Mouse (Mus musculus): ENCODE data around the gene Exog. TPM values are rescaled to one million over a fixed set of nuclear protein-coding genes. Genes with fewer than 3 reads are reported as not detected.
A peak's percentile ranks its signal among the peaks of the same experiment; 100 is the strongest.

Exog gene
- 1 to 10 TPM; 2.4 to 2.5 TPM for total RNA-seq (2021)

- DNase-seq (ENCODE audit: low spot score) = peak; percentile 93
- intact Hi-C loops (cut with DNase I) = loop anchor here (5.0 kb wide), 1 partner anchor 447 kb away; the partner anchor contains the start of gene Wdr48
Measured at GRCm38 (mm10) chr9:119444738-119445429, at the start of gene Exog. Exog (plus strand) TSS chr9:119444943.

DNA sequence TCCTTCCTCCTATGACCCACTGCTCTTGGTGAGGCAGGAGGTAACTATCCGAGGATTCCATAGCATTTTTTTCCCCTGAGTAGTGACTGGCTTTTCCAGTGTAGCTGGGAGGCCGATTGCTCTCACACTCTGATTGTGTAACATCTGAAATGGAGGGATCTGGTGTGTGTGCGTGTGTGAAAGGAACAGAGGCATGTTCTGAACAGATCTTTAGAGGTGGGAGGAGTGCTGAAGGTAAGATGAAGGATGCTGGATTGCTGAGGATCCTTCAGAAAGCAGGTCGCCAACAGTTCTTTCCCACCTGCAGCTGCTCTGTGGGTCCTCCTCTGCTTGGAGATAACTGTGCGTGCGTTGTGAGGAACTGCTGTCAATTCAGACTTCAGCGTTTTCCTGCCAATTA, 43.4 kb upstream of the Exog start:
- no peak for DNase-seq (ENCODE audit: low spot score)
- intact Hi-C loops (cut with DNase I) = loop anchor here (5.0 kb wide), 1 partner anchor 309 kb away; the partner anchor contains the start of gene Plcd1

DNA sequence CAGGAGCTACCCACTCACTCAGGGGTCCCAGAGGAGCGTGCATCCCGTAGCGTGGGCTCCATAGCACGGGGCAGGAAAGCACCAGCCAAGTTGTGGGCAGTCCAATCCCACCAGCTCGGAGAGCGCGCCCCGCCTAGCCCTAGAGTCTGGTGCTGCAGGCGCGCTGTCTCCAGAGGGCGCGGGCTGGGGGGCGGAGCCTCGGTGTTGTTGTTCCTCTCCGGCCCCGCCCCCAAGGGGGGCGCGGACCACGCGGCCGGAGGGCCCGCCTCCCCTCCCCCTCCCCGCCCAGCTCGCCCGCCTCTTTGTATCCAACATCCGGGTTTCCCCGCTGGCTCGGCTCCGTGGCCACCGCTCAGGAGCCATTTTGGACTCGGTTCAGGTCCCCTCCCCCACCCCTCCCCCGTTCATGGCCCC, 42.9 kb upstream of the Exog start, which contains the start of gene Acvr2b:
TSS of gene Acvr2b (plus strand) at position 318 of the 414 bp plus-strand sequence.
- intact Hi-C loops (cut with DNase I) = loop anchor here (2.0 to 5.0 kb wide), 2 partner anchors 27 to 310 kb away; partner anchors contain the start of gene Plcd1

GRCm38 (mm10) chr9:119402253-119403235, 42.2 kb upstream of the Exog start:
- intact Hi-C loops (cut with DNase I) = loop anchor here (2.0 to 5.0 kb wide), 2 partner anchors 26 to 310 kb away; partner anchors contain the start of gene Plcd1
- DNase-seq (ENCODE audit: low spot score) = peak; percentile 26

More for the DNA sequence above, 42.9 kb upstream of the Exog start, which contains the start of gene Acvr2b:
- DNase-seq (ENCODE audit: low spot score) = peak; percentile 88

- intact Hi-C loops (cut with DNase I) = loop anchor here (2.0 to 5.0 kb wide), 2 partner anchors 26 to 311 kb away; partner anchors contain the start of gene Plcd1
- DNase-seq (ENCODE audit: low spot score) = no peak
Measured at GRCm38 (mm10) chr9:119403236-119403641, 41.5 kb upstream of the Exog start.

GRCm38 (mm10) chr9:119404090-119404489, 40.7 kb upstream of the Exog start:
- no peak for DNase-seq (ENCODE audit: low spot score)
- intact Hi-C loops (cut with DNase I) = loop anchor here (5.0 kb wide), 1 partner anchor 312 kb away; the partner anchor contains the start of gene Plcd1

DNA sequence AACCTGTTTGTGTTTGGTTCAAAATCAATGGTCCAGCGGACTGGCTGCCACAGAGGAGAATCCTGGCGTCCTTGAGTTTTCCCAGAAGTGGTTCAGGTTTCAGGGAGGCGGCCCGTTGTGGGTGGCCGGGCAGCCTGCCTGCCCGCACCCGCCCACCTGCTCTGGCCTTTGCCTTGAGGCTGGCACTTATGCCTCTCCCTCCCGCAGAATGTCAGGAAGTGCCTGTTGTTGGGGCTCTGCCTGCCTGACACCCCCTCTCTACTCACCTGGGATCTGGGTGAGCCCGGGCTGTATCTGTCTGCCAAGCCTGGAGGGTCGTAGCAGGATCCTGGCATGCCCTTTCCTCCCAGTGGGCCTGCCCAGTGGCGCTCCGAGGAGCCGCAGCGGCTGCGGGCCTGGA, 36.9 kb upstream of the Exog start:
- intact Hi-C loops (cut with DNase I) = no loop called here
- DNase-seq (ENCODE audit: low spot score) = no peak

- intact Hi-C loops (cut with DNase I) = no loop called here
- no peak for DNase-seq (ENCODE audit: low spot score)
Measured at GRCm38 (mm10) chr9:119408898-119409664, 35.7 kb upstream of the Exog start.

- intact Hi-C loops (cut with DNase I) = no loop called here
- no peak for DNase-seq (ENCODE audit: low spot score)
Measured at GRCm38 (mm10) chr9:119409864-119410263, 34.9 kb upstream of the Exog start.

- intact Hi-C loops (cut with DNase I) = no loop called here
- DNase-seq (ENCODE audit: low spot score) = no peak
Measured at GRCm38 (mm10) chr9:119418025-119418424, 26.7 kb upstream of the Exog start.

- intact Hi-C loops (cut with DNase I) = no loop called here
- DNase-seq (ENCODE audit: low spot score) = no peak
Measured at GRCm38 (mm10) chr9:119419852-119420438, 24.8 kb upstream of the Exog start.

DNA sequence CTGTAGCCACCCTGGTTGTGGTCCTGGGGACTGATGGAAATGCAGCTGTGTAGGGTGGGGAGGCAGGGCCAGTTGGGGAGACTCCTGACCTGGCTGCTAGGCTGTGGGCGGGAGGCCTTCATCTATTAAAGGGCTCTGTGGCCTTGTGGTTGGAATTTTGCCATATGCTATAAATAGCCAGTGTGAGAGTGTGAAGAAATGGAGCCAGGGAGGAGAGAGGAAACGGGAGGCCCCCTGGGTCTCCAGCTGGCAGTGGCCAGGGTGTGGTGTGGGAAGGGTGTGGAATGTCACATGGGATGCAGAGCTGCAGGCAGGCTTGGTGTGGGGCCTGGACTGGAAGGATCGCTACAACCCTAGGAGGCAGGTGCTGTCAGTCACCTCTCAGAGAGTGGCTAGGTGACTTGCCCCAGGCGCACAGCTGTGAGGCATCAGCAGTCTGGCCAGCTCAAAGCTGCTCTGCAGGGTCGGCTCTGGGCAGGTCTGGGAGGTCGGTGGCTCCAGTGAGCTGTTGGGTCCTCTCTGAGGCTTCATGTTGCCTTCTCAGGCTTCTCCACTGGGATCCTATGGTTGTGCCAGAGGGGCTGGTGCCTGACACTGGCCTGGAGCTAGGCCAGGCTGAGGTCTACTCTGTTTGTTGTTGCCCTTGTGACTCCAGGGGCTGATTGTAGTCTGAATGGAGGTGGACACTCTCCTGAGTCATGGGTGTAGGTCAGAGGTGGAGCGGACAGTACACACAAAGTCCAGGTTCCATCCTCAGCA, 19.3 kb upstream of the Exog start:
- intact Hi-C loops (cut with DNase I) = no loop called here
- no peak for DNase-seq (ENCODE audit: low spot score)

GRCm38 (mm10) chr9:119425976-119426415, 18.7 kb upstream of the Exog start:
- DNase-seq (ENCODE audit: low spot score) = no peak
- intact Hi-C loops (cut with DNase I) = no loop called here

- no peak for DNase-seq (ENCODE audit: low spot score)
- intact Hi-C loops (cut with DNase I) = no loop called here
Measured at GRCm38 (mm10) chr9:119426483-119426882, 18.3 kb upstream of the Exog start.

GRCm38 (mm10) chr9:119430311-119430710, 14.4 kb upstream of the Exog start:
- intact Hi-C loops (cut with DNase I) = loop anchor here (2.0 kb wide), 2 partner anchors 74 to 274 kb away; partner anchors contain the start of genes Acaa1b and Xylb

GRCm38 (mm10) chr9:119435855-119436254, 8.9 kb upstream of the Exog start:
- intact Hi-C loops (cut with DNase I) = no loop called here
- no peak for DNase-seq (ENCODE audit: low spot score)

More at GRCm38 (mm10) chr9:119430311-119430710, 14.4 kb upstream of the Exog start:
- DNase-seq (ENCODE audit: low spot score) = peak; percentile 57

- intact Hi-C loops (cut with DNase I) = no loop called here
- no peak for DNase-seq (ENCODE audit: low spot score)
Measured at GRCm38 (mm10) chr9:119438065-119438464, 6.7 kb upstream of the Exog start.

DNA sequence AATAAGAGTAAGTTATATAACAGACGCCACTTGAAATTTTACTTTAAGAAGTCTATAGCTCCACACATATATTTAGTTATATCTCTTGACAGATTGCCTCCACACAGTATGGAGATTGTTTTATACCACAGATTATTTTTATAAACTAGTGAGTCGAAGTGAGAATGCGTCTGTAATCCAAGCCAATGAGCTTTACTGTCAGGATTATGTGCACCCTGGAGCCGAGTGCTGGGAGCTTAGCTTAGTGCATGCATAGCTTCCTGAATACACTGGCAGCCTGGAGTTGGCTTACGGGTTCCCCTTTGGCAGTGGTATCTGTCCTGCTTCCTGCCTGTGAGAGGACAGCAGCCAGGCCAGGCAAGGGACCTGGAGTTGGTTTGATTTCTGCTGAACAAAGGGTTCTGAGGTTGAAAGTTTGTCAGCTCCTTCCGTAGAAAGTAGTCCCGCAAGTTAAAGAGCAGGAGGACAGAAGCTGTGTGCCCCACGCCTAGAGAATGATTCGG, 6.2 kb upstream of the Exog start:
- intact Hi-C loops (cut with DNase I) = no loop called here

More for the DNA sequence above, 6.2 kb upstream of the Exog start:
- DNase-seq (ENCODE audit: low spot score) = no peak
